Mouse (Mus musculus) heart, embryonic 13.5 days (tissue): ENCODE measurements around the gene Insl3. TPM values are rescaled to one million over a fixed set of nuclear protein-coding genes. Genes with fewer than 3 reads are reported as not detected.

Source experiments
- ATAC-seq: fragments of 200-750 bp; cut with Nextera tagmentation; 2 replicates; pipeline ENCODE4 v1.8.0; 2017; ENCODE audit warnings: moderate TSS enrichment; ENCODE audit not compliant: insufficient number of reproducible peaks, low FRiP score, low TSS enrichment; ENCODE audit errors: extremely low read depth
- H3K27ac ChIP-seq: fragments of 300-500 bp; sonication (generic); replicated peaks from 2 replicates; pipeline ENCODE4 v1.5.1; 2015; ENCODE audit warnings: moderate library complexity, mild to moderate bottlenecking, inconsistent platforms
- H3K27me3 ChIP-seq: fragments of 300-500 bp; sonication (generic); replicated peaks from 2 replicates; pipeline ENCODE4 v1.6.1; 2015; ENCODE audit warnings: mild to moderate bottlenecking, inconsistent platforms
- H3K36me3 ChIP-seq: fragments of 300-500 bp; sonication (generic); 2 replicates; pipeline ENCODE4 v1.6.1; 2015; ENCODE audit warnings: mild to moderate bottlenecking, inconsistent platforms
- H3K4me1 ChIP-seq: fragments of 300-500 bp; sonication (generic); 2 replicates; pipeline ENCODE4 v1.6.1; 2015; ENCODE audit warnings: inconsistent platforms
- H3K4me2 ChIP-seq: fragments of 300-500 bp; sonication (generic); 2 replicates; pipeline ENCODE4 v1.6.1; 2015; ENCODE audit warnings: inconsistent platforms, mild to moderate bottlenecking, moderate library complexity
- H3K4me3 ChIP-seq: fragments of 300-500 bp; sonication (generic); 2 replicates; pipeline ENCODE4 v1.5.1; 2015; ENCODE audit warnings: moderate library complexity, mild to moderate bottlenecking, inconsistent platforms
- H3K9ac ChIP-seq: fragments of 300-500 bp; sonication (generic); 2 replicates; pipeline ENCODE4 v1.6.1; 2015; ENCODE audit warnings: inconsistent platforms, mild to moderate bottlenecking, moderate library complexity
- H3K9me3 ChIP-seq: fragments of 300-500 bp; sonication (generic); 2 replicates; pipeline ENCODE4 v1.6.1; 2016; ENCODE audit warnings: inconsistent platforms
- WGBS: fragments of 180-500 bp; shearing (Covaris S2); methylation state at CpG from one replicate; pipeline ENCODE4 v1.1.7; 2015; ENCODE audit warnings: mixed read lengths; 5-methylcytosine and 5-hydroxymethylcytosine counted together
- polyA plus RNA-seq: library from polyadenylated mRNA; unstranded; fragments of >200 nt; fragmentation: Nextera tagmentation; extraction: Ambion mirVana; gene quantifications from 2 replicates; pipeline ENCODE4 v1.2.1, GENCODE M21; 2015

Gene Insl3
- polyA plus RNA-seq, 1 experiment from 2014 or later, result 1.5 TPM

DNA sequence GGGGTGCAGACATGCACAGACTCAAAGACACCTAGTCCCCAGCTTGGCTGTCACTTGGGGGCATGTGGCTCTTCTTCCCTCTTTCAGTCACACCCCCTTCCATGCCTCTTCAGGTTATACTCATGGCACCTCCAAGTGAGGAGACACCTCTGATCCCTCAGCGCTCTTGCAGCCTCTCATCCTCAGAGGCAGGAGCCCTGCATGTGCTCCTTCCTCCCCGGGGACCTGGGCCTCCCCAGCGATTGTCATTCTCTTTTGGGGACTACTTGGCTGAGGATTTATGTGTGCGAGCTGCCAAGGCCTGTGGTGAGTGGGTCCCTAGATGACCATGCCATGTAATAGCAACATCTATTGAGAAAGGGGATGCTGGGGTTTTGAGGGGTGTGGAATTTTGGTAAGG lies 10.8 kb upstream of the Insl3 start:
- 58% methylated on average over 4 of the region's 4 CpGs for WGBS
- Histone ChIP-seq H3K27me3 (peaks cover 60% of the 10 kb centered on the region), H3K4me2 (no peak overlapping the region), H3K27ac (no peak overlapping the region), H3K9me3 (no peaks in the 10 kb centered on the region), H3K4me1 (peaks cover 38% of the 10 kb centered on the region), H3K36me3 (peaks cover 5% of the 10 kb centered on the region; the same call in 1 of the 2 replicates), H3K4me3 (no peak overlapping the region), H3K9ac (no peak overlapping the region)
- no peak for ATAC-seq

GRCm38 (mm10) chr8:71679116-71679515 lies 9.9 kb upstream of the Insl3 start:
- peak overlapping the region; percentile 72 for H3K4me2 ChIP-seq
- H3K4me3 ChIP-seq, result peak overlapping the region; percentile 45
- H3K9ac ChIP-seq, result peak overlapping the region; percentile 73
- peaks cover 69% of the 10 kb centered on the region for H3K27me3 ChIP-seq
- no peak overlapping the region for H3K27ac ChIP-seq
- WGBS, result 20% methylated on average over 16 of the region's 16 CpGs
- peaks cover 38% of the 10 kb centered on the region for H3K4me1 ChIP-seq
- no peak for ATAC-seq
- H3K36me3 ChIP-seq, result peaks cover 5% of the 10 kb centered on the region; the same call in 1 of the 2 replicates
- no peaks in the 10 kb centered on the region for H3K9me3 ChIP-seq

DNA sequence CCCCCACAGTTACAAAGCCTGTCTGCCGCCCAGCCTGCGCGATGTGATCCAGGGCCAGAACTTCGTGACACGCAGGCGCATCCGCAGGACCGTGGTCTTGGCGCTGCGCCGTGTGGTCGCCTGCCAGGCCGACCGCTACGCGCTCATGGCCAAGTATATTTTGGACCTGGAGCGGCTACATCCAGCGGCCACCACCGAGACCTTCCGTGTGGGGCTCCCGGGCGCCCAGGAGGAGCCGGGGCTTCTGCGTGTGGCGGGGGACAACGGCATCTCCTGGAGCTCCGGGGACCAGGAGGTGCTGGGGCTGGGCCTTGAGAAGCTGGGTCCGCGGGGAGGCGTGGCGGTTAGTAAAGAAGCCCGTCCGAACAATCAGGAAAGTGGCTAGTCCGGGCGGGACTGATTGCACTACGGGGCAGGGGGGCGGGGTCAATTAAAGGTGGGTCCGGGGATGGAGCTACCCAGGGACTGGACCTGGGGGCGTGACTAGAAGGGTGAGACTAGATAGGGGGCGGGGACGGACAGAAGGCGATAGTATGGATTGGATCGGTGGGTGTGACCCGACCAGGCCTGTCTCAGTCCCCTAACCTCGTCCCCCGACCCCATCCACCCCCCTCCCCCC lies 9.4 kb upstream of the Insl3 start:
- ATAC-seq, result no peak
- WGBS, result 7% methylated on average over 46 of the region's 46 CpGs
- Histone ChIP-seq H3K4me1 (peaks cover 38% of the 10 kb centered on the region), H3K9ac (peak overlapping the region; percentile 73), H3K4me3 (peak overlapping the region; percentile 45), H3K4me2 (peak overlapping the region; percentile 72), H3K9me3 (no peaks in the 10 kb centered on the region), H3K27ac (no peak overlapping the region), H3K27me3 (peaks cover 74% of the 10 kb centered on the region), H3K36me3 (peaks cover 5% of the 10 kb centered on the region; the same call in 1 of the 2 replicates)

DNA sequence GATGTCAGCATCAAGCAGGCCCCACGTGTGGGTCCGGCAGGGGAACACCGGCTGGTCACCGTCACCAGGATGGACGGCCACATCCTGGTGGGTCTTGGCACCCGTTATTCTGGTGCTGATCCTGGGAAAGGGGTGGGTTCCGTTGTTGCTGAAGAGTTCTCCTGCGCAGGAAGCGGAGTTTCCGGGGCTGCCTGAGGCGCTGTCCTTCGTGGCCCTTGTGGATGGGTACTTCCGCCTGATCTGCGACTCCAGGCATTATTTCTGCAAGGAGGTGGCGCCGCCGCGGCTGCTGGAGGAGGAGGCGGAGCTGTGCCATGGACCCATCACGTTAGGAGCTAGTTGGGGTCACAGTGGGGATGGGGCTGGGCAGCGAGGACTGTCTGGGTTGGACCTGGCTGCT lies 8.5 kb upstream of the Insl3 start:
- Histone ChIP-seq H3K4me1 (peaks cover 40% of the 10 kb centered on the region), H3K27ac (no peak overlapping the region), H3K4me2 (0 out of 2 replicates have a peak overlapping the region, but pooled peaks have one; percentile 72), H3K36me3 (peaks cover 5% of the 10 kb centered on the region; the same call in 1 of the 2 replicates), H3K27me3 (peaks cover 82% of the 10 kb centered on the region), H3K4me3 (no peak overlapping the region), H3K9ac (no peak overlapping the region), H3K9me3 (no peaks in the 10 kb centered on the region)
- no peak for ATAC-seq
- 15% methylated on average over 21 of the region's 21 CpGs for WGBS

DNA sequence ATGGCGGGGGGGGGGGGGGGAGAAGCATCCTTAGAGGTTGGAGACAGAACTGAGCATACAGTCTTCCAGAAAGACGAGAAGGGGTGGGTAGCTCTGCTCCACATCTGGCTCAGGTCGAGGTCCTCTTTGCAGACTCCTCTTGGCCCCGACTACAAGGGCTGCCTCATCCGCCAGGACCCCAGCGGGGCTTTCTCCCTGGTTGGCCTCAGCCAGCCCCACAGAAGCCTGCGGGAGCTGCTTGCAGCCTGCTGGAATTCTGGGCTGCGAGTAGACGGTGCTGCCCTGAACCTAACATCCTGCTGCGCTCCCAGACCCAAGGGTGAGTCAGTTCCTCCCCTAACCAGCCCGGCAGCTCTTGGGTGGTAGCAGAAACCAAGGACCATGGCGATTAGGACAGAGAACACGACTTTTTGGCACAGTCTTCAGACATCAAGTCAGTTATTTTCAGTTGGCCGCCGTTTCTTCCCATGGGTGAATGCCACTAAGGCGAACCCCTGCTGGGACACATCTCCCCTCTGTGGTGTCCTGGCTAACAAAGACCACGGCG lies 7.6 kb upstream of the Insl3 start:
- no peak overlapping the region for H3K9ac ChIP-seq
- H3K36me3 ChIP-seq, result peaks cover 5% of the 10 kb centered on the region; the same call in 1 of the 2 replicates
- H3K4me3 ChIP-seq, result no peak overlapping the region
- peaks cover 92% of the 10 kb centered on the region for H3K27me3 ChIP-seq
- WGBS, result 13% methylated on average over 18 of the region's 18 CpGs
- no peak for ATAC-seq
- no peak overlapping the region for H3K4me2 ChIP-seq
- H3K9me3 ChIP-seq, result no peaks in the 10 kb centered on the region
- peaks cover 44% of the 10 kb centered on the region for H3K4me1 ChIP-seq
- no peak overlapping the region for H3K27ac ChIP-seq

DNA sequence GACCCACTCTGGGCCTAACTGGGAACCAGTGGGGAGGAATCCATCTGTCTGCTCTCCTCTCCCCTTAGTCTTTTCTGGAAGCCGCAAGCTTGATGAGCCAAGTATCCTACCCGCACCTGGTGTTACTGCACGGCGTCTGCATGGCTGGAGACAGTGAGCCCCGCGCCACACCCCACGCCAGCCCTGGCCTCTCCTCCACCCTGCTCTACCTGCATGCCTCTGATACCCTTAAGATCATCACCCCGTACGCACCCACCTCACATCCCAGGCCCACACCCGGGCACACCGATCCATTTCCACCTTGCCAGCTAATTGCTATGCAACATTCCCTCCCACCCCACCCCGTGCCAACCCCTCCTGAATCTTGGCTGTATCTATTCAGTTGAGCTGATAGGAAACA lies 6.2 kb upstream of the Insl3 start:
- no peak overlapping the region for H3K4me2 ChIP-seq
- H3K27ac ChIP-seq, result no peak overlapping the region
- H3K4me3 ChIP-seq, result no peak overlapping the region
- 63% methylated on average over 12 of the region's 12 CpGs for WGBS
- H3K9me3 ChIP-seq, result no peaks in the 10 kb centered on the region
- peaks cover 100% of the 10 kb centered on the region for H3K27me3 ChIP-seq
- H3K36me3 ChIP-seq, result peaks cover 5% of the 10 kb centered on the region; the same call in 1 of the 2 replicates
- H3K9ac ChIP-seq, result no peak overlapping the region
- peaks cover 40% of the 10 kb centered on the region for H3K4me1 ChIP-seq
- ATAC-seq, result no peak

DNA sequence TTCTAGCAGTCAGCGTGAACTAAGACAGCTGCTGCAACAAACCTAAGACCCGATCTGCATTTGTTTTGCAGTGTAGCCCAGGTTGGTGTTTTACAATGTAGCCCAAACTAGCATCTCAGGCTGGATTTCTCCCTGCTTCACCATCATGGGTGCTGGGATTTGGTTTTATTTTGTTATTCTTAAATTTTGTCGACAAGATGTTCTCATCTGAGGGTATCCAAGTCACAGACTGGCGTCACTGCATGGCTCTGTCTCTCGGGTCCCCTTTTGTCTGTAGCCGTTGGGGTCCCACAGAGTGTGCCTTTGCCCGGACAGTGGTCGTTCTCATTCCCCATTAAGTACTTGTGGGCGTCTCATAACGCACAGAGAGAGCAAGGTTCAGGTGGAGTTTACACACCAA lies 4.3 kb upstream of the Insl3 start:
- H3K27ac ChIP-seq, result no peak overlapping the region
- no peak for ATAC-seq
- peaks cover 33% of the 10 kb centered on the region for H3K4me1 ChIP-seq
- H3K4me3 ChIP-seq, result no peak overlapping the region
- H3K9me3 ChIP-seq, result no peaks in the 10 kb centered on the region
- 31% methylated on average over 10 of the region's 10 CpGs for WGBS
- H3K4me2 ChIP-seq, result no peak overlapping the region
- no peak overlapping the region for H3K9ac ChIP-seq
- peaks cover 5% of the 10 kb centered on the region; the same call in 1 of the 2 replicates for H3K36me3 ChIP-seq
- peaks cover 100% of the 10 kb centered on the region for H3K27me3 ChIP-seq

DNA sequence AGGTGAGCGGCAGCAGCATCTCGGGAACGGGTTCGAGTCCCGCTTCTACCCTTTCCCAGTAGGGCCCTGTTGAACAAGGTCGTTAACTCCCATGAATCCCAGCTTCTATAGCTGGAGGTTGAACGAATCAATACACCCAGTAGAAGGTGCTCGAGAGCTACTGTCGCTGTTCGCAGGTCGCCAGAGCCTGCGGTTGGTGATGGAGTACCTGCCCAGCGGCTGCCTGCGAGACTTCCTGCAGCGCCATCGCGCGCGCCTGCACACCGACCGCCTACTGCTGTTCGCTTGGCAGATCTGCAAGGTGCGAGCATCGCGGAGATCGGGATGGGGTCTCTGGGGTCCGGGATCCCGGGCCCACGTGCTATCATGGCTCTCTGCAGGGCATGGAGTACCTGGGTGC lies 3.4 kb upstream of the Insl3 start:
- ATAC-seq, result no peak
- Histone ChIP-seq H3K27ac (no peak overlapping the region), H3K9ac (no peak overlapping the region), H3K4me2 (peak overlapping the region; percentile 63), H3K4me3 (peak overlapping the region; percentile 38), H3K27me3 (peaks cover 100% of the 10 kb centered on the region), H3K36me3 (peaks cover 5% of the 10 kb centered on the region; the same call in 1 of the 2 replicates), H3K9me3 (no peaks in the 10 kb centered on the region), H3K4me1 (peaks cover 26% of the 10 kb centered on the region)
- WGBS, result 10% methylated on average over 29 of the region's 29 CpGs

DNA sequence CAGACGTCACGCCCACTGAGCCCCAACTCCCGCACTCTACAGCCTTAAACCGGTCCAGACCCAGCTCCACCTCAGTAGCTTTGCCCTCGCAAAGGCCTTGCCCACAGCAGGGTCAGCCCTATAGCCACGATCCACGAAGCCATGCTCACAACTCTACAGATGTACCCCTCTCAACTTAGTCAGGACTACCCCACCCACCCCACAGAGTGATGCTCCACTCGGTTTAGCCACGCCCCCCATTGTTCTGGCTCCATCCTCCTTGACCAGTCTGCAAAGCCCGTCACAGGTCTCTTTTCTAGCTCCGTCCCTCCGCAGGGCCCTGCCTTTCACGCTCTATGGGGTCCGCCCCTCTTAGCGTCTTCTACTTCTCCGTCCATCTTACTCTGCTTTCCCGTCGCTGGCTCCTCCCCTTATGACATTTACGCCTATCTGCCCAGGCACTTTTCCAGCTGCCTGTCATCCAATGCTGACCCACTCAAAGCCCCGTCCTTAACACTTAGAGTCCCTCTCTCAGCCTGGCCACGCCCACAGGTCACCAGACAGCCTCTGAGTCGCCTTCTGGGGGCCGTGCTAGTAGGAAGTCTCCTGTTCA lies 2.8 kb upstream of the Insl3 start:
- Histone ChIP-seq H3K9ac (no peak overlapping the region), H3K4me1 (peaks cover 22% of the 10 kb centered on the region), H3K4me2 (peak overlapping the region; percentile 63), H3K27ac (no peak overlapping the region), H3K36me3 (no peaks in the 10 kb centered on the region; the same call in 1 of the 2 replicates), H3K9me3 (no peaks in the 10 kb centered on the region), H3K27me3 (peaks cover 100% of the 10 kb centered on the region), H3K4me3 (peak overlapping the region; percentile 38)
- peak; percentile 15; the same call in 1 of the 2 replicates for ATAC-seq
- WGBS, result 4% methylated on average over 23 of the region's 23 CpGs

DNA sequence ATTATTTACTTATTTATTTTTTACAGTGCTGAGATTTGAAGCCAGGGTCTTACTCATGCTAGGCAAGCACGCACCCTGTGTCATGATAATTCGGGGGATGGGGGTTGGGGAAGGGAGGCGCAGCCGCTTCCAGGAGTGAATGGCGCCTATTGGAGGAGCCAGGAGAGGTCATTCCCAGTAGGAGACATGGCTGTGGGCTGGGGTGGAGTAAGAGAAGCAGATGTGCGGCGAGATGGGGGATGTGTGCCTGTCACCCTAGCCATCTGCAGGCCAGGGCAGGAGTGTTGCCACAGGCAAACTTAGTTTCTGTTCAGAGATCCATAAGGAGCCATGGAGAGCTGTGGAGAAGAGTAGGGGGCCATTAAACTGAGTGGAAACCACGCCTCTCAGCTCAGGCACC lies 1.4 kb upstream of the Insl3 start:
- Histone ChIP-seq H3K9me3 (no peaks in the 10 kb centered on the region), H3K27me3 (peaks cover 100% of the 10 kb centered on the region), H3K4me1 (peaks cover 19% of the 10 kb centered on the region), H3K9ac (no peak overlapping the region), H3K4me3 (no peak overlapping the region), H3K36me3 (no peaks in the 10 kb centered on the region; the same call in 1 of the 2 replicates), H3K4me2 (no peak overlapping the region), H3K27ac (no peak overlapping the region)
- no peak for ATAC-seq
- 7% methylated on average over 8 of the region's 8 CpGs for WGBS

DNA sequence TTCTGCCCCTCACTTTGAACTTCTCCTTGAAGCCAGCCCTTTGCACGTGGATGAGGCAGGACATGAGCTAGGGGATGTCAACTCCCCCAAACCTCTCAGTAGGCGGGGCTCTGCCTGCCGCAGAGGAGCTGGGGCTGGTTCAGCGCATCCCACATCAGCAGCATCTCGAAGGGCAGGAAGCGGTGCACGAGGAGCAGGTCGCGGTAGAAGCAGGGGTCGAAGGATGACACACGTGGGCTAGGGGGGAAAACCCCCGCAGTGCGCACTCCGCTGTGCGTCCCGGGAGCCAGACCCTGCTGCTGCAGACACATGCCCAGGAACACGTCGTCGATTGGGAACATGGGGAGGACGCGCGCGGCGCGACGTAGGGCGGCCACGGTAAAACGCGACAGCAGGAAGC lies 3.5 kb downstream of the Insl3 start:
- peak overlapping the region; percentile 49; the same call in 1 of the 2 replicates for H3K4me2 ChIP-seq

More for the DNA sequence above, 3.5 kb downstream of the Insl3 start:
- no peaks in the 10 kb centered on the region for H3K36me3 ChIP-seq
- 6% methylated on average over 30 of the region's 30 CpGs for WGBS
- H3K4me3 ChIP-seq, result peak overlapping the region; percentile 9
- no peaks in the 10 kb centered on the region for H3K9me3 ChIP-seq
- H3K4me1 ChIP-seq, result peaks cover 11% of the 10 kb centered on the region
- H3K27me3 ChIP-seq, result peaks cover 96% of the 10 kb centered on the region
- H3K9ac ChIP-seq, result no peak overlapping the region
- no peak for ATAC-seq
- H3K27ac ChIP-seq, result no peak overlapping the region
